Mouse (Mus musculus): ENCODE measurements at regions not wholly inside any gene's neighbourhood (a gene's known extent, or its start where the extent isn't known, plus 50 kb on each side); places are given as distances from the start of the nearest gene placed in this dataset.

DNA sequence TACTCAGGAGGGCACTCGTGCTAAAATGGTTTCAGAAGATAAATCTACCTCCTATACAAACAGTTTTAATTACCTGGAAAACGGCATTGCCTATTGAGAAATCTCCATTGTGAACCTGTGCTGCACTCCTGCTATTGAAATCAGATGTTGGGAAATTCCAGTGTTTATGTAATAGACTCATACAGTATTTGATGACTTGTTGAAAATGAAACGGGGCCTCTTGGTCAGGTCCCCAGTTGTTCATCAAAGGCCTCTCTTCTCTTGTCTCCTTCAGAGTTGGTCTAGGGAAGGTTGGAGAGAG, 246.8 kb upstream of the Meis1 start:
- TF ChIP-seq CTCF (IDR thresholded peaks at IDR 0.05; ENCODE audit: low read depth, low read length) (no peak), POLR2A (IDR thresholded peaks at IDR 0.05; ENCODE audit: borderline replicate concordance, low read depth, low read length) (no peak)

Data from bone marrow macrophage, adult 2 months (primary cell).